Mouse (Mus musculus): ENCODE measurements at regions not wholly inside any gene's neighbourhood (a gene's known extent, or its start where the extent isn't known, plus 50 kb on each side); places are given as distances from the start of the nearest gene placed in this dataset.

GRCm38 (mm10) chr6:127275430-127275784, 123.4 kb upstream of the Ccnd2 start:
- no peak overlapping the region for H3K4me3 ChIP-seq (replicated peaks; ENCODE audit: low read depth, low read length)
- no peak overlapping the region for H3K27ac ChIP-seq (replicated peaks; ENCODE audit: low read depth, low read length)
- ATAC-seq (ENCODE audit: low FRiP score, low TSS enrichment) (no peak), DNase-seq (no peak)
- H3K9me3 ChIP-seq (ENCODE audit: control insufficient read depth, low read length): no peaks in the 10 kb centered on the region
- H3K4me2 ChIP-seq (ENCODE audit: low read length): no peak overlapping the region
- H3K36me3 ChIP-seq (ENCODE audit: control insufficient read depth, insufficient read depth, low read length): no peaks in the 10 kb centered on the region
- 92% methylated on average over 2 of the region's 2 CpGs for WGBS
- H3K9ac ChIP-seq (replicated peaks; ENCODE audit: low read length): no peak overlapping the region
- H3K27me3 ChIP-seq (ENCODE audit: control insufficient read depth, insufficient read depth, low read length): no peaks in the 10 kb centered on the region
- H3K4me1 ChIP-seq (ENCODE audit: control insufficient read depth, insufficient read depth, low read length): no peaks in the 10 kb centered on the region

- Histone ChIP-seq H3K4me3 (replicated peaks; ENCODE audit: low read depth, low read length) (no peak overlapping the region), H3K9ac (replicated peaks; ENCODE audit: low read length) (no peak overlapping the region), H3K9me3 (ENCODE audit: control insufficient read depth, low read length) (no peaks in the 10 kb centered on the region), H3K27ac (replicated peaks; ENCODE audit: low read depth, low read length) (no peak overlapping the region), H3K36me3 (ENCODE audit: control insufficient read depth, insufficient read depth, low read length) (no peaks in the 10 kb centered on the region), H3K27me3 (ENCODE audit: control insufficient read depth, insufficient read depth, low read length) (no peaks in the 10 kb centered on the region), H3K4me1 (ENCODE audit: control insufficient read depth, insufficient read depth, low read length) (no peaks in the 10 kb centered on the region), H3K4me2 (ENCODE audit: low read length) (no peak overlapping the region)
- DNase-seq: no peak
- ATAC-seq (ENCODE audit: low FRiP score, low TSS enrichment): no peak
- WGBS: 96% methylated on average over 4 of the region's 4 CpGs
Measured at GRCm38 (mm10) chr6:127276362-127276761, 124.4 kb upstream of the Ccnd2 start.

DNA sequence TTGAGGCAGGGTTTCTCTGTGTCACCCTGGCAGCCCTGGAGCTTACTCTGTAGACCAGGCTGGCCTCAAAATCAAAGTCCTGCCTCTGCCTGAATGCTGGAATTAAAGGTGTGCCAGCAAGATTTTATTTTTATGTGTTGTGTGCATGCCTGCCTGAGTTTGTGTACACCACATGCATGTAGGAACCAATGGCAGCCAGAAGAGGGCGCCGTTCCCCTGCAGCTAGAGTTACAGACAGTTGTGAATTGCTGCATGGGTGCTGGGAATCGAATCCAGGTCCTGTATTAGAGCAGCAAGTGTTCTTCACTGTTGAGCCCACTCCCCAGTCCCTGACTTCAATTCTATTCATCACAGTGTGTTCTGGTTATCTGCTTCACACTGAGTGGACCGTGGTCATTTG, 126.4 kb upstream of the Ccnd2 start:
- no peaks in the 10 kb centered on the region for H3K4me1 ChIP-seq (ENCODE audit: control insufficient read depth, insufficient read depth, low read length)
- 88% methylated on average over 4 of the region's 4 CpGs for WGBS
- H3K9ac ChIP-seq (replicated peaks; ENCODE audit: low read length): no peak overlapping the region

DNA sequence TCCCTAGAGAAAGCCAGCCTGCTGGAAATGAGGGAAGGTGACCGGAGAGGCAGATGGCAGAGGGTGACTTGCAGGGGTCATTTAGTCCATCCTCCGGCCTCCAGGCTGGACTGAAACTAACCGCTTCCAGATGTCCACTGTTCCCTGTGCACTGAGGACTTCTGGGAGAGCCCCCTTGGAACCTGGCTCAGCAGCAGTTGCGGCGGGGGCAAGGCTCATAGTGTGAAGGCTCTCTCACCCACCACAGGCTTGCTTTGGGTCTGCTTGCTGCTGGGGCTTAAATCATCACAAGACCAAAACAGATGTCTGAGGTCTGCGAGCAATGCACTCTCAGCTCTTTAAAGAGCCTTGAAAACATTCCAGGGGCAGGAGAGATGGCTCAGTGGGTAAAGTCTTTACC, 132.2 kb upstream of the Ccnd2 start:
- ATAC-seq (ENCODE audit: low FRiP score, low TSS enrichment) (no peak), DNase-seq (no peak)
- no peaks in the 10 kb centered on the region for H3K36me3 ChIP-seq (ENCODE audit: control insufficient read depth, insufficient read depth, low read length)
- no peaks in the 10 kb centered on the region for H3K27me3 ChIP-seq (ENCODE audit: control insufficient read depth, insufficient read depth, low read length)
- H3K9me3 ChIP-seq (ENCODE audit: control insufficient read depth, low read length): no peaks in the 10 kb centered on the region
- no peak overlapping the region for H3K9ac ChIP-seq (replicated peaks; ENCODE audit: low read length)
- no peak overlapping the region for H3K27ac ChIP-seq (replicated peaks; ENCODE audit: low read depth, low read length)
- WGBS: 81% methylated on average over 6 of the region's 6 CpGs
- H3K4me3 ChIP-seq (replicated peaks; ENCODE audit: low read depth, low read length): no peak overlapping the region
- no peaks in the 10 kb centered on the region for H3K4me1 ChIP-seq (ENCODE audit: control insufficient read depth, insufficient read depth, low read length)
- no peak overlapping the region for H3K4me2 ChIP-seq (ENCODE audit: low read length)

More for the DNA sequence above, 126.4 kb upstream of the Ccnd2 start:
- H3K36me3 ChIP-seq (ENCODE audit: control insufficient read depth, insufficient read depth, low read length): no peaks in the 10 kb centered on the region
- no peaks in the 10 kb centered on the region for H3K27me3 ChIP-seq (ENCODE audit: control insufficient read depth, insufficient read depth, low read length)
- H3K4me2 ChIP-seq (ENCODE audit: low read length): no peak overlapping the region
- no peak overlapping the region for H3K4me3 ChIP-seq (replicated peaks; ENCODE audit: low read depth, low read length)
- no peaks in the 10 kb centered on the region for H3K9me3 ChIP-seq (ENCODE audit: control insufficient read depth, low read length)
- H3K27ac ChIP-seq (replicated peaks; ENCODE audit: low read depth, low read length): no peak overlapping the region
- no peak for ATAC-seq (ENCODE audit: low FRiP score, low TSS enrichment)
- DNase-seq: no peak

DNA sequence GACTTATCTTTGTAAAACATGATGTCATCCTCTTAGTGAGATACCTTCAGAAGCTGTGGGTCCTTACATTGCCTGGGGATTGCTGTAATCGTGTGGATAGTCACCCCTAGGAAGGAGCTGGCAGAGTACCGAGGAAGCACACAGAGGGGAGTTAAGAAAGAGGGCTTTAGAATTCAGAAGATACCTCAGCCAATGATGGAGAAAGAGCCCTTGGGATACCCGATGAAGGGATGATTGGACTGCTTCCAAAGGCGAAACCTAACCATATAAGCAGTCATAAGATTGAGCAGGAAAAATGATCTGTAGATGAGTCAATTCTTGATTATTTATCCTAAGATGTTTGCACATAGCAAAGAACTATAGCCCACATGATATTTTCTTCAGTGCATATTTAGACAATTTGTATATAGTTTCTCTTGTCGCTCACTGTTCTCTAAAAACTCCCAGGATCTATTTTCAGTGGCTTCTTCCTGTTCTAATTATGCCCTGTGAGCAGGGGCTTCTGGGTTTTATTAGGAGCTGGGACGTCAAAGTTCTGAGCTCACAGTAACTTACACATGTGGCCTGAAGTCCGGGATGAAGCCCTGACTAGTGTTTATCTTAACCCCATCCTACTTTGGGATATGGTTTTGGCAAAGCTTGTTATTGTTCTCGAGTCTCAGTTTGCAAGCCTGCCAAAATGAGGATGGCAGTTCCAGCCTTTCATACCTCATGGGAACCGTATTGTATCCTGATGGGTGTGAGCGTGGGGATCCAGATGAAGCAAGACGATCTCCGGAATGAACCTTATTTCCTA, 134.9 kb upstream of the Ccnd2 start:
- WGBS: 80% methylated on average over 12 of the region's 12 CpGs
- no peak overlapping the region for H3K4me3 ChIP-seq (replicated peaks; ENCODE audit: low read depth, low read length)
- no peaks in the 10 kb centered on the region for H3K27me3 ChIP-seq (ENCODE audit: control insufficient read depth, insufficient read depth, low read length)
- H3K9ac ChIP-seq (replicated peaks; ENCODE audit: low read length): no peak overlapping the region
- no peaks in the 10 kb centered on the region for H3K4me1 ChIP-seq (ENCODE audit: control insufficient read depth, insufficient read depth, low read length)
- no peak overlapping the region for H3K27ac ChIP-seq (replicated peaks; ENCODE audit: low read depth, low read length)
- H3K4me2 ChIP-seq (ENCODE audit: low read length): no peak overlapping the region
- no peak for DNase-seq
- no peaks in the 10 kb centered on the region for H3K9me3 ChIP-seq (ENCODE audit: control insufficient read depth, low read length)
- ATAC-seq (ENCODE audit: low FRiP score, low TSS enrichment): no peak
- no peaks in the 10 kb centered on the region for H3K36me3 ChIP-seq (ENCODE audit: control insufficient read depth, insufficient read depth, low read length)

- no peaks in the 10 kb centered on the region for H3K36me3 ChIP-seq (ENCODE audit: control insufficient read depth, insufficient read depth, low read length)
- H3K4me3 ChIP-seq (replicated peaks; ENCODE audit: low read depth, low read length): no peak overlapping the region
- 88% methylated on average over 3 of the region's 3 CpGs for WGBS
- no peak overlapping the region for H3K27ac ChIP-seq (replicated peaks; ENCODE audit: low read depth, low read length)
- H3K4me2 ChIP-seq (ENCODE audit: low read length): no peak overlapping the region
- no peak for ATAC-seq (ENCODE audit: low FRiP score, low TSS enrichment)
- no peak overlapping the region for H3K9ac ChIP-seq (replicated peaks; ENCODE audit: low read length)
- DNase-seq: no peak
- no peaks in the 10 kb centered on the region for H3K4me1 ChIP-seq (ENCODE audit: control insufficient read depth, insufficient read depth, low read length)
- H3K27me3 ChIP-seq (ENCODE audit: control insufficient read depth, insufficient read depth, low read length): no peaks in the 10 kb centered on the region
- no peaks in the 10 kb centered on the region for H3K9me3 ChIP-seq (ENCODE audit: control insufficient read depth, low read length)
Measured at GRCm38 (mm10) chr6:127288946-127289345, 137.0 kb upstream of the Ccnd2 start.

GRCm38 (mm10) chr6:127291937-127292336, 139.9 kb upstream of the Ccnd2 start:
- no peak for ATAC-seq (ENCODE audit: low FRiP score, low TSS enrichment)
- Histone ChIP-seq H3K4me2 (ENCODE audit: low read length) (no peak overlapping the region), H3K9ac (replicated peaks; ENCODE audit: low read length) (no peak overlapping the region), H3K4me1 (ENCODE audit: control insufficient read depth, insufficient read depth, low read length) (no peaks in the 10 kb centered on the region), H3K27me3 (ENCODE audit: control insufficient read depth, insufficient read depth, low read length) (no peaks in the 10 kb centered on the region), H3K9me3 (ENCODE audit: control insufficient read depth, low read length) (no peaks in the 10 kb centered on the region), H3K4me3 (replicated peaks; ENCODE audit: low read depth, low read length) (no peak overlapping the region), H3K36me3 (ENCODE audit: control insufficient read depth, insufficient read depth, low read length) (no peaks in the 10 kb centered on the region), H3K27ac (replicated peaks; ENCODE audit: low read depth, low read length) (no peak overlapping the region)
- no peak for DNase-seq
- WGBS: 61% methylated on average over 7 of the region's 7 CpGs

DNA sequence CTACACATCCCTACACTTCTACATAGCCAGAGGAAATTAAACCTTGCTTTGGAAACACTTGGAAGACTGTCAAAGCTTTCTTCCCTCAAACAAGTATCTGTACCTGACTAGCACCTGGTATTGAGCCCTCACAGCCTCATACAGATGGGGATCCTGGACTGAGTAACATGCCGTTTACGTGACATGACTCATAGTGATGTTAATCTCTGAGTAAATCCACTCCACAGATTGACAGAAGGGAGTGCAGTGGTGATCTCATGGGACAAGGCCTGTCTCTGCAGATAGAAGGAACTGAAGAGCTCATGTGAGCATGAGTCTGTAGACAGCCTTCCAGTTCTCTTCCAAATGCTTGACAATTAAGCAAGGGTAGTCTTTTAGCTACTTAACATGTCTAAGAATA, 141.8 kb upstream of the Ccnd2 start:
- no peak overlapping the region for H3K27ac ChIP-seq (replicated peaks; ENCODE audit: low read depth, low read length)
- no peak overlapping the region for H3K4me2 ChIP-seq (ENCODE audit: low read length)
- no peak overlapping the region for H3K4me3 ChIP-seq (replicated peaks; ENCODE audit: low read depth, low read length)
- 88% methylated on average over 2 of the region's 2 CpGs for WGBS
- H3K27me3 ChIP-seq (ENCODE audit: control insufficient read depth, insufficient read depth, low read length): no peaks in the 10 kb centered on the region
- ATAC-seq (ENCODE audit: low FRiP score, low TSS enrichment): no peak
- H3K9me3 ChIP-seq (ENCODE audit: control insufficient read depth, low read length): no peaks in the 10 kb centered on the region
- no peaks in the 10 kb centered on the region for H3K4me1 ChIP-seq (ENCODE audit: control insufficient read depth, insufficient read depth, low read length)
- no peak overlapping the region for H3K9ac ChIP-seq (replicated peaks; ENCODE audit: low read length)
- DNase-seq: no peak
- no peaks in the 10 kb centered on the region for H3K36me3 ChIP-seq (ENCODE audit: control insufficient read depth, insufficient read depth, low read length)

- no peak overlapping the region for H3K4me3 ChIP-seq (replicated peaks; ENCODE audit: low read depth, low read length)
- no peak overlapping the region for H3K9ac ChIP-seq (replicated peaks; ENCODE audit: low read length)
- no peaks in the 10 kb centered on the region for H3K27me3 ChIP-seq (ENCODE audit: control insufficient read depth, insufficient read depth, low read length)
- DNase-seq (no peak), ATAC-seq (ENCODE audit: low FRiP score, low TSS enrichment) (no peak)
- no peaks in the 10 kb centered on the region for H3K4me1 ChIP-seq (ENCODE audit: control insufficient read depth, insufficient read depth, low read length)
- no peak overlapping the region for H3K4me2 ChIP-seq (ENCODE audit: low read length)
- WGBS: 52% methylated on average over 7 of the region's 7 CpGs
- no peaks in the 10 kb centered on the region for H3K36me3 ChIP-seq (ENCODE audit: control insufficient read depth, insufficient read depth, low read length)
- H3K9me3 ChIP-seq (ENCODE audit: control insufficient read depth, low read length): no peaks in the 10 kb centered on the region
- no peak overlapping the region for H3K27ac ChIP-seq (replicated peaks; ENCODE audit: low read depth, low read length)
Measured at GRCm38 (mm10) chr6:127298105-127298504, 146.1 kb upstream of the Ccnd2 start.

Data from midbrain, embryonic 14.5 days (tissue).